Mouse (Mus musculus): ENCODE measurements around the gene Slc46a1.

The Slc46a1 gene

GRCm38 (mm10) chr11:78465568-78466180 lies at the start of gene Slc46a1:
Gene Slc46a1 (plus strand): TSS chr11:78465697.
- peak; percentile 51 for DNase-seq

- DNase-seq: no peak
Observed at GRCm38 (mm10) chr11:78416854-78417253, 48.6 kb upstream of the Slc46a1 start.

GRCm38 (mm10) chr11:78420263-78420889 lies 45.1 kb upstream of the Slc46a1 start:
- DNase-seq: no peak

- DNase-seq: no peak
Observed at GRCm38 (mm10) chr11:78421201-78422009, 44.1 kb upstream of the Slc46a1 start.

- no peak for DNase-seq
Observed at GRCm38 (mm10) chr11:78422055-78422819, 43.3 kb upstream of the Slc46a1 start, which contains the start of gene Slc13a2. Gene Slc13a2 (minus strand): TSS chr11:78422217.

- no peak for DNase-seq
Observed at GRCm38 (mm10) chr11:78424352-78424751, 41.1 kb upstream of the Slc46a1 start.

GRCm38 (mm10) chr11:78425572-78425971 lies 39.9 kb upstream of the Slc46a1 start:
- DNase-seq: no peak

- DNase-seq: no peak
Observed at GRCm38 (mm10) chr11:78427655-78428054, 37.8 kb upstream of the Slc46a1 start.

- no peak for DNase-seq
Observed at GRCm38 (mm10) chr11:78428309-78428708, 37.2 kb upstream of the Slc46a1 start.

GRCm38 (mm10) chr11:78430195-78430878 lies 35.2 kb upstream of the Slc46a1 start:
- DNase-seq: no peak

GRCm38 (mm10) chr11:78431176-78431575 lies 34.3 kb upstream of the Slc46a1 start:
- no peak for DNase-seq

GRCm38 (mm10) chr11:78434052-78434451 lies 31.4 kb upstream of the Slc46a1 start:
- DNase-seq: no peak

GRCm38 (mm10) chr11:78435776-78436349 lies 29.6 kb upstream of the Slc46a1 start:
- DNase-seq: no peak

GRCm38 (mm10) chr11:78437182-78437581 lies 28.3 kb upstream of the Slc46a1 start:
- DNase-seq: no peak

- DNase-seq: no peak
Observed at GRCm38 (mm10) chr11:78438399-78438930, 27.0 kb upstream of the Slc46a1 start.

- no peak for DNase-seq
Observed at GRCm38 (mm10) chr11:78443115-78443514, 22.4 kb upstream of the Slc46a1 start.

- no peak for DNase-seq
Observed at GRCm38 (mm10) chr11:78447168-78447567, 18.3 kb upstream of the Slc46a1 start.

GRCm38 (mm10) chr11:78448242-78448641 lies 17.3 kb upstream of the Slc46a1 start:
- DNase-seq: no peak

GRCm38 (mm10) chr11:78450337-78450736 lies 15.2 kb upstream of the Slc46a1 start:
- DNase-seq: no peak

- DNase-seq: peak; percentile 50
Observed at GRCm38 (mm10) chr11:78453675-78454074, 11.8 kb upstream of the Slc46a1 start.

- no peak for DNase-seq
Observed at GRCm38 (mm10) chr11:78454276-78454675, 11.2 kb upstream of the Slc46a1 start.

- DNase-seq: no peak
Observed at GRCm38 (mm10) chr11:78455308-78455707, 10.2 kb upstream of the Slc46a1 start.
